Mouse (Mus musculus) thymus, adult 2 months (tissue): ENCODE results near the gene Pdk2.

Experiments used
- CTCF ChIP-seq: fragments of 200-500 bp; IDR thresholded peaks from 2 replicates; pipeline ENCODE4 v1.5.1; 2012; ENCODE audit warnings: mild to moderate bottlenecking, control low read depth, low read length, moderate library complexity, borderline replicate concordance; ENCODE audit not compliant: control insufficient read depth, poor library complexity, insufficient read depth; ENCODE audit errors: extremely low read depth
- POLR2A ChIP-seq: fragments of 200-500 bp; IDR thresholded peaks from 2 replicates; pipeline ENCODE4 v1.6.1; 2012; ENCODE audit warnings: mild to moderate bottlenecking, low read length, control low read depth, moderate library complexity; ENCODE audit not compliant: control insufficient read depth, poor library complexity, insufficient read depth; ENCODE audit errors: extremely low read depth

- TF ChIP-seq CTCF (no peak), POLR2A (no peak)
These were observed 15.8 kb upstream of the Pdk2 start for GRCm38 (mm10) chr11:95056768-95057501.
